Mouse (Mus musculus) splenic B cell, adult 2 months (primary cell): Measurements from ENCODE around the gene Mus81.
"Not testable (repeated sequence)": the region's sequence is repeated elsewhere in the genome, so short reads cannot be mapped to it uniquely, and the experiment has no call there.

Experiments used
- DNase-seq: peaks from one replicate; pipeline ENCODE4 v3.0.0-alpha.2; 2011; ENCODE audit warnings: low read depth, low spot score
- H3K27me3 ChIP-seq: 2 replicates; pipeline ENCODE4 v1.6.1; 2012; ENCODE audit warnings: mild to moderate bottlenecking, low read length, moderate library complexity, mixed read lengths; ENCODE audit not compliant: control insufficient read depth, poor library complexity, insufficient read depth, severe bottlenecking
- H3K36me3 ChIP-seq: 2 replicates; pipeline ENCODE4 v1.6.1; 2012; ENCODE audit warnings: mild to moderate bottlenecking, low read length, moderate library complexity, mixed read lengths; ENCODE audit not compliant: control insufficient read depth, poor library complexity, insufficient read depth, severe bottlenecking

Mus81 gene

DNA sequence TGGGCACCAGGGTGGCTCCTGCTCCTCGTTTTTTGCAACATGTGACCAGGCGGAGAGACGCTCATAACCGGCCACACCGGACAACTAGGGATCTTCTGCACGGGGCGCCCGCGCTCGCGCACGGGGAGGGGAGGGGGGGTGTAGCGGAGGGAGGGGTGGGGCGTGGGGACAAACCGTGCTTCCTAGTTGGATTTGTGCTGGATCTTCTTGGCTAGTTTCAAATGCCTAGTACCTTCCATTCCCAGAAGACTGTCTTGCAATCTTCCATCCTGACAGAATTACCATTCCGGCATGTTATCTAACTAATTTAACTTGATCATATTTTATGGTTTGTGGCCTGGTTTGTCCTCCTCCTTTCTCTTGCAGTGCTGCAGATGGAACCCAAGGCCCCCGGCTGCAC lies 15.5 kb upstream of the Mus81 start, which contains the start of gene 1700020D05Rik:
1700020D05Rik (minus strand) TSS at position 101 of the 400 bp plus-strand sequence.
- DNase-seq, result no peak
- H3K27me3 ChIP-seq, result no peaks in the 10 kb centered on the region
- no peaks in the 10 kb centered on the region; the same call in 1 of the 2 replicates for H3K36me3 ChIP-seq

DNA sequence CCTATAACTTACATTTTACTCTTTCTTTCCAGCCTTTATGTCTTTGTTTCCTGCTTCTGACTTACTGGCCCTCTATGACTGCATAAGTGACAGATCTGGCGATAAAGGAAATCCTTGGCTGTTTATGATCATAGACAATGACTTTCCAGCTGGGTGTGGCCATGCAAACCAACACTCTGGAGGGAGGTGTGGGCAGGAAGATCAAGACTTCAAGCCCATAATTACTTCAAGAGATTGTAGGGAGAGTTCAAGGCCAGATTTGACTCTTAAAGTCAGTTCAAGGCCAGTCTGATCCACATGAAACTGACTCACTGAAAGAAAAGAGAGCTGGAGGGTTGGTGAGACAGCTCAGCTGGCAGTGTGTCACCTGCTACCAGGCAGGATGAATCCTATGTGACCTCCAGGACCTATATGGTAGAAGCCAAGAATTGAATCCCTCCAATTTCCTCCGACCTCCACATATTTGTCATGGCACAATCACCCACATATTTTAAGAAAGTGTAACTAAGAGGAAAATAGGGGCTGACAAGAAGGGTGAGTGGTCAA lies 12.2 kb upstream of the Mus81 start:
- H3K36me3 ChIP-seq, result peaks cover 6% of the 10 kb centered on the region
- no peak for DNase-seq
- no peaks in the 10 kb centered on the region for H3K27me3 ChIP-seq

GRCm38 (mm10) chr19:5496052-5496370 lies 7.8 kb upstream of the Mus81 start:
- no peak for DNase-seq
- Histone ChIP-seq H3K36me3 (peaks cover 20% of the 10 kb centered on the region), H3K27me3 (no peaks in the 10 kb centered on the region)

- Histone ChIP-seq H3K36me3 (peaks cover 20% of the 10 kb centered on the region), H3K27me3 (no peaks in the 10 kb centered on the region)
- no peak for DNase-seq
Observed at GRCm38 (mm10) chr19:5495353-5496051, 7.3 kb upstream of the Mus81 start.

- H3K36me3 ChIP-seq, result peaks cover 20% of the 10 kb centered on the region
- no peaks in the 10 kb centered on the region for H3K27me3 ChIP-seq
- no peak for DNase-seq
Observed at GRCm38 (mm10) chr19:5494314-5494713, 6.1 kb upstream of the Mus81 start.

DNA sequence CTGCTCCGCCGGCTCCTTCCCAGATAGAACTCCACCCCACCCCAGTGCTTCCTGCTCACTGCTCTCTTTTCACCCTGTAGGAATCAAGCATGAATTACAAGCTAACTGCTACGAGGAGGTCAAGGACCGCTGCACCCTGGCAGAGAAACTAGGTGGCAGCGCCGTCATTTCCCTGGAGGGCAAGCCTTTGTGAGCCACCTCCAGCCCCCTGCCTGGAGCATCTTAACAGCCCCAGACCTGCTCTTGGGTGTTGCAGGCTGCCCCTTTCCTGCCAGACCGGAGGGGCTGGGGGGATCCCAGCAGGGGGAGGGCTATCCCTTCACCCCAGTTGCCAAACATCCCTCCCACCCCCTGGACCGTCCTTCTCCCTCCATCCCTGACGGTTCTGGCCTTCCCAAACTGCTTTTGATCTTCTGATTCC lies 5.1 kb upstream of the Mus81 start:
- not testable (repeated sequence) for H3K27me3 ChIP-seq
- peak; percentile 65 for DNase-seq
- H3K36me3 ChIP-seq, result peaks cover 20% of the 10 kb centered on the region

- Histone ChIP-seq H3K27me3 (no peaks in the 10 kb centered on the region), H3K36me3 (peaks cover 19% of the 10 kb centered on the region)
- no peak for DNase-seq
Observed at GRCm38 (mm10) chr19:5492641-5493040, 4.4 kb upstream of the Mus81 start.

DNA sequence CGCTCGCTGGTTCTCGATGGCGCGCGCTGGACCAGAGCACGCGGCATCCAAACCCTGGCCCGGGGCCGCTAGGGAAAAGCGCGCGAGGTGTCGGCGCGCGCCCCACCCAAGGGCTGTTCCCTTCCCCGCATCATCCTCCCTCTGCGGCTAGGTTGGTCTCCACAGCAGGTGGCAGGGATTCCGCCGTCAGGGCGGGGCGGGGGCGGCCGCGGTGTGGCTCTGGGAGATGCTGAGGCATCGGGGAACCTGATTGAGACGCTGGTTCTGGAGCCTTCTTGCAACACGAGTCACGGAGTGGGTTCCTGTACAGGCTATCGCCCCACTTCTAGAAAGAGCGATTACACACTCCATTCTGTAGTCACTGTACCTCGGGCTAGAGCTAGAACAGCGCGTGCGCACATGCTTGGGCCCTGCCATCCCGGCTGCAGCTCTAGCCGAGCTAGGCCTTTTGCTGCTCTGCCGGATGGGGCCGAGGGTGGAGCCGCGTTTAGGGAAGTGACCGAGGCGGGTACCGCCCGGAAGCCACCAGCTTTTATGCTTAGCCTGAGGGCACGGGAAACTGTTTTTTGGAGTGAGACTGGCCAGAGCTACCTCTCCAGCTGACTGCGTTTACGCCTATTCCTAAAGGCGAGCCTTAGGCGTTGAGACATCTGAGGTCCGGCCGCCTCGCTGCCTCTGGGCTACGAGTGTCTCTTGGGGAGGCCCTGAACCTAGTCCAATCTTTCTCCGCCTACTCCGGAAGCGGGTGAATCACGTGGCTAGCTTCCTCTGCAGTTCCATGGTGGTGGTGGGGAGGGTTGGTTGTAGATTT lies 2.9 kb upstream of the Mus81 start:
- Histone ChIP-seq H3K27me3 (no peaks in the 10 kb centered on the region), H3K36me3 (peaks cover 14% of the 10 kb centered on the region)
- peak; percentile 91 for DNase-seq

DNA sequence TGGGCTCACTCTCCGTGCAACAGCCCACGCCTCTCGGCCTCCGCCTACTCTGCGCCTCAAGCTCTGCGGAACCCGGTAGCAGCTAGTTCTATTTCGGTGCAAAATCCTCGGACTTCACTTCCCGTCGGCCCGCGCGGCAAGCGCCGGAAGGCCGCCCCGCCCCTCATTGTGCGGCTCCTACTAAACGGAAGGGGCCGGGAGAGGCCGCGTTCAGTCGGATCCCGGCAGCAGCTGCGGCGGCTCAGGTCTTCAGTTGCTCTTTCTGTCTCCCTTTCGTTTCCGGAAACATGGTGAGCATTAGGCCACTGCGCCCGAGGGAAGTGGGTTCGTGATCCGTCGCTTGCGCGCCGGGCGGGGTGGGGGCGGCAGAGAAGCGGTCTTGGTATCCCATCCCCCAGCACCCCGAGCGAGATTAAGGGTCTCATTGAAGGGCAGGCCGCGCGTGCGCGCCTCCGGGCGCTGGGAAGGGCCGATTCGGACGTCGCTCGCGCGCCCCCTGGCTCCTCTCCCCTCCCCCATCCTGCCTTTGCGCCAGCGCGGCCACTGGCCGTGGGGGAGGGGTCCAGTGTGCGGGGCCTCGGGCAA lies 2.2 kb upstream of the Mus81 start, which contains the start of gene Cfl1:
Cfl1 (plus strand) TSS at position 143 of the 585 bp plus-strand sequence.
- peak; percentile 96 for DNase-seq
- peaks cover 14% of the 10 kb centered on the region for H3K36me3 ChIP-seq
- no peaks in the 10 kb centered on the region for H3K27me3 ChIP-seq

GRCm38 (mm10) chr19:5489721-5490120 lies 1.5 kb upstream of the Mus81 start:
- H3K36me3 ChIP-seq, result peaks cover 12% of the 10 kb centered on the region
- DNase-seq, H3K27me3 ChIP-seq: not testable (repeated sequence)

DNA sequence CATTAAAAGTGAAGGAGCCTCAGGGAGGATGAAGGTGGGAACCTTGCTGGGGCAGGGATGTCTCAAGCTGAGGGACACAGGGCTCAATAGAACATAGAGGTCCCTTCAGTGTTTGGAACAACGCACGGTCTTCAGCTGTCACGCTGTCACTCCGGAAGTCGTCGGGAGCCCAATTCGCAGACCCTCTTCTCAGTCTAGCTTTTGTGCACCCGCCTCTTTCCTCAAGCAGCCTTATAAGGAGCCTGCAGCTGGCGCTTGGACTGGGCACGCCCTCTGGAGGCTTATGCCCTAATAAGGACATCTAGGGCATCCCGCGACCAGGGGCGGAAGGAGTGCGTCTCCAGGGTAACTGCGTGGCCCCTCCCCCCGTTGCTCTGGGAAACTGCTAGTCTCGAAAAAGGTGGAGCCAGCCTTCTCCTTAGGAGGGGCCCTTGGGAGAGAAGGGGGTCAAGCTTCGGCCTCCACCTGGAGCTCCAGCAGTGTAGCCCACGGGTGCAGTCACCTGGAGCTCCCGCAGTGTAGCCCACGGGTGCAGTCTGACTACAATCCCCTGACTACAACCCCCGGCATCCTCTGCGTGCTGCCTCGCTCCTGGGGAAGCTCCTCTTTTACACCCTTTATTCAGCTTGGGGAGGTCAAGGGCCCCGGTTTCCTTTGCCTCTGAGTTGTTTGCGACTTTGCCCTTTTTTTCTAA lies 823 bp upstream of the Mus81 start:
- Histone ChIP-seq H3K27me3 (no peaks in the 10 kb centered on the region), H3K36me3 (peaks cover 12% of the 10 kb centered on the region)
- peak; percentile 96 for DNase-seq

DNA sequence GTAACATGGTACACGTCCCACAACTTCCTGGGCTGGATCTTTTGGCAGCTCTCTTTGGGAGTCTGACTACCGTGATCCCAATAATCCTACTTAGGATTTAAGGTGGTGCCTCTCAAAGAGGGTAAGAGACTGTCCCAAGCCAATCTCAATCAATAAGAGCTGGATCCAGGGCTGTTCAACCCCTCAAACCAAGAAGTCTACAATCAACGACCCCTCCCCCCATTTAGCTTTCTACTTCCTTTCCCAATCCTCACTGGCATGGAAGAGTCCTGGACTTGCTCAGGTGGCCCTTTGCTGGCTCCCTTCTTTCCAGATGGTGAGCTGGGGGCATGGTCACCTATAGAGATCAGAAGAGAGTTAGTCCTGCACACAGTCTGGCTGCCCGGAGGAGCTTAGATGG lies 1.4 kb downstream of the Mus81 start:
- no peak for DNase-seq
- H3K36me3 ChIP-seq, result peaks cover 3% of the 10 kb centered on the region; the same call in 1 of the 2 replicates
- no peaks in the 10 kb centered on the region for H3K27me3 ChIP-seq

DNA sequence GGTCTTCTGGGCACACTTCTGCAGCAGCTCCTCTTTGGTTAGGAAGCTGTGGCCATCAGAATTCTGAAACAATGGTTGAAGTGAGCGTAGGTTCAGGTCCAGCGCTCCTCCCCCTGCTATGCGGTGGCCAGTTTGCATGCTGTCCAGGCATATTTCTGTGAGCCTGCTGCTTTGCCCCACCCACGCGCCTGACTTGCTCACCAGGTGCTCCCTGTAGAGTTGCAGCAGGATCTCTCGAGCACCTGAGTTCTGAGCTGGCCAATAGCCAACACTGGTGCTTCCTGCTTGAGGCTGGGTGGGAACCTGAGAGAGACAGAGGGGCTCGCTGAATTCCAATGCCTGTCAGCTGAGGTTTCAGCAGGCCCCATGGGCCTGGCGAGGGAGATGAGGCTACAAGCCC lies 1.9 kb downstream of the Mus81 start:
- Histone ChIP-seq H3K27me3 (no peaks in the 10 kb centered on the region), H3K36me3 (peaks cover 3% of the 10 kb centered on the region; the same call in 1 of the 2 replicates)
- no peak for DNase-seq

GRCm38 (mm10) chr19:5485821-5486220 lies 2.4 kb downstream of the Mus81 start:
- H3K27me3 ChIP-seq, result no peaks in the 10 kb centered on the region
- DNase-seq, result no peak
- H3K36me3 ChIP-seq, result peaks cover 3% of the 10 kb centered on the region; the same call in 1 of the 2 replicates
